Mouse (Mus musculus) midbrain, embryonic 16.5 days (tissue): ENCODE results near the gene Mogs. TPM values are rescaled to one million over a fixed set of nuclear protein-coding genes. Genes with fewer than 3 reads are reported as not detected.

Experiments
- ATAC-seq: fragments of 200-750 bp; cut with Nextera tagmentation; 2 replicates; pipeline ENCODE4 v1.8.0; 2017; ENCODE audit warnings: moderate TSS enrichment
- H3K27ac ChIP-seq: fragments of 300-500 bp; sonication (generic); 2 replicates; pipeline ENCODE4 v1.5.1; 2014; ENCODE audit warnings: mild to moderate bottlenecking, low read length, mixed read lengths
- H3K27me3 ChIP-seq: fragments of 300-500 bp; sonication (generic); 2 replicates; pipeline ENCODE4 v1.6.1; 2014; ENCODE audit warnings: low read depth, low read length, mixed read lengths; ENCODE audit not compliant: control insufficient read depth, insufficient read depth
- H3K36me3 ChIP-seq: fragments of 300-500 bp; sonication (generic); 2 replicates; pipeline ENCODE4 v1.6.1; 2014; ENCODE audit warnings: mild to moderate bottlenecking, low read length, moderate library complexity, mixed read lengths; ENCODE audit not compliant: control insufficient read depth, insufficient read depth
- H3K4me1 ChIP-seq: fragments of 300-500 bp; sonication (generic); 2 replicates; pipeline ENCODE4 v1.6.1; 2014; ENCODE audit warnings: mild to moderate bottlenecking, low read length, mixed read lengths; ENCODE audit not compliant: control insufficient read depth, insufficient read depth
- H3K4me2 ChIP-seq: fragments of 300-500 bp; sonication (generic); 2 replicates; pipeline ENCODE4 v1.6.1; 2014; ENCODE audit warnings: mild to moderate bottlenecking, low read length, mixed read lengths
- H3K4me3 ChIP-seq: fragments of 300-500 bp; sonication (generic); 2 replicates; pipeline ENCODE4 v1.5.1; 2014; ENCODE audit warnings: low read depth, mild to moderate bottlenecking, low read length, moderate library complexity, mixed read lengths
- H3K9ac ChIP-seq: fragments of 300-500 bp; sonication (generic); 2 replicates; pipeline ENCODE4 v1.6.1; 2014; ENCODE audit warnings: low read depth, low read length, mixed read lengths
- H3K9me3 ChIP-seq: fragments of 300-500 bp; sonication (generic); replicated peaks from 2 replicates; pipeline ENCODE4 v1.6.1; 2014; ENCODE audit warnings: mild to moderate bottlenecking, low read length, mixed read lengths; ENCODE audit not compliant: control insufficient read depth, poor library complexity, severe bottlenecking
- WGBS: fragments of 180-500 bp; shearing (Covaris S2); extraction: QIAGEN DNeasy Blood & Tissue Kit; methylation state at CpG from one replicate; pipeline ENCODE4 v1.1.7; 2014; 5-methylcytosine and 5-hydroxymethylcytosine counted together
- polyA plus RNA-seq: library from polyadenylated mRNA; unstranded; fragments of >200 nt; fragmentation: Nextera tagmentation; extraction: Ambion mirVana; gene quantifications from 2 replicates; pipeline ENCODE4 v1.2.1, GENCODE M21; 2015

Gene Mogs
- polyA plus RNA-seq, 1 experiment from 2014 or later: 21.6 TPM

- H3K27ac ChIP-seq: no peak overlapping the region
- H3K9ac ChIP-seq: no peak overlapping the region
- ATAC-seq: no peak
- H3K4me1 ChIP-seq: peaks cover 15% of the 10 kb centered on the region
- H3K4me3 ChIP-seq: no peak overlapping the region
- no peaks in the 10 kb centered on the region for H3K36me3 ChIP-seq
- H3K27me3 ChIP-seq: no peaks in the 10 kb centered on the region
- H3K4me2 ChIP-seq: no peak overlapping the region
- no peaks in the 10 kb centered on the region for H3K9me3 ChIP-seq
- 97% methylated on average over 5 of the region's 5 CpGs for WGBS
These were observed 12.1 kb downstream of the Mogs start for GRCm38 (mm10) chr6:83127419-83127818.

GRCm38 (mm10) chr6:83131469-83132034, 16.3 kb downstream of the Mogs start:
- H3K4me3 ChIP-seq: no peak overlapping the region
- ATAC-seq: no peak
- H3K9me3 ChIP-seq: no peaks in the 10 kb centered on the region
- peaks cover under 1% of the 10 kb centered on the region for H3K4me1 ChIP-seq
- no peak overlapping the region for H3K27ac ChIP-seq
- H3K9ac ChIP-seq: no peak overlapping the region
- H3K4me2 ChIP-seq: no peak overlapping the region
- 90% methylated on average over 6 of the region's 6 CpGs for WGBS
- no peaks in the 10 kb centered on the region for H3K36me3 ChIP-seq
- H3K27me3 ChIP-seq: peaks cover 8% of the 10 kb centered on the region

GRCm38 (mm10) chr6:83132176-83132919, 17.1 kb downstream of the Mogs start:
- peaks cover 13% of the 10 kb centered on the region for H3K27me3 ChIP-seq
- no peak overlapping the region for H3K4me3 ChIP-seq
- ATAC-seq: no peak
- H3K36me3 ChIP-seq: no peaks in the 10 kb centered on the region
- H3K27ac ChIP-seq: no peak overlapping the region
- H3K4me1 ChIP-seq: peaks cover 7% of the 10 kb centered on the region
- H3K9me3 ChIP-seq: no peaks in the 10 kb centered on the region
- no peak overlapping the region for H3K9ac ChIP-seq
- WGBS: 86% methylated on average over 9 of the region's 9 CpGs
- H3K4me2 ChIP-seq: no peak overlapping the region

- no peak for ATAC-seq
- peaks cover 13% of the 10 kb centered on the region for H3K27me3 ChIP-seq
- no peaks in the 10 kb centered on the region for H3K36me3 ChIP-seq
- no peak overlapping the region for H3K9ac ChIP-seq
- H3K9me3 ChIP-seq: no peaks in the 10 kb centered on the region
- no peak overlapping the region for H3K27ac ChIP-seq
- H3K4me2 ChIP-seq: no peak overlapping the region
- 76% methylated on average over 3 of the region's 3 CpGs for WGBS
- no peak overlapping the region for H3K4me3 ChIP-seq
- H3K4me1 ChIP-seq: peaks cover 19% of the 10 kb centered on the region
These were observed 18.9 kb downstream of the Mogs start for GRCm38 (mm10) chr6:83134226-83134625.

DNA sequence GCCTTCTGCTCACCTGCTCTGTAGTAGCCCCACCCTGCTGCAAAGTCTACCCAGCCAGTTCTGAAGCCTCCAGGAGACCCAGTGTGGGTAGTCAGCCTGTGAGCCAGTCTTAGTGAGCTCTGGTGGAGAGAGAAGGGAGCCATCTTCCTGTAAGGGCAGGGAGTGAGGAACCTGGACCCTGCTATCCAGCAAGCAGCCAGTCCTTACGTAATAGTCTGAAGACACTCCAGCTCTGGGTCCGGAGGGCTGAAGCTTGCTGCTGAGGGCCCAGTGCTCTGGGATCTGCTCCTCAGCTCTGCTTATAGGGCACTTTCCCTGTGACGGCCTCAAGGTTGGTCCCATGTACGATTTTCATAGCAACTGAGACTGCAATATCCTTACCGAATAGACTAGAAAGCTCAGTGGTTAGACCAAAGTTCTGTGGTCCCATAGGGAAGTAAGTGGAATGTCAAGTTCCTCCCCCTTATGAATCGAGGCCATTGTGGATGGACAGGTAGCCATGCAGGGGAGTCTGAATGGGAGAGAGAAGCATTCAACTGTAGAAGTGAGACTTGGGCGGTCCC, 19.7 kb downstream of the Mogs start, which contains the start of gene Rtkn:
Gene Rtkn (plus strand): TSS at position 513 of the 563 bp plus-strand sequence.
- no peak for ATAC-seq
- H3K27me3 ChIP-seq: peaks cover 13% of the 10 kb centered on the region
- H3K9me3 ChIP-seq: no peaks in the 10 kb centered on the region
- peaks cover 19% of the 10 kb centered on the region for H3K4me1 ChIP-seq
- no peak within 1 kb of the TSS for H3K9ac ChIP-seq
- no peak within 1 kb of the TSS for H3K27ac ChIP-seq
- WGBS: 62% methylated on average over 7 of the region's 7 CpGs
- H3K4me3 ChIP-seq: no peak within 1 kb of the TSS; the same call in 1 of the 2 replicates
- no peaks in the 10 kb centered on the region for H3K36me3 ChIP-seq
- peak within 1 kb of the TSS; percentile 30; the same call in 1 of the 2 replicates for H3K4me2 ChIP-seq

- Histone ChIP-seq H3K27ac (no peak overlapping the region), H3K9ac (no peak overlapping the region), H3K36me3 (no peaks in the 10 kb centered on the region), H3K4me2 (peak overlapping the region; percentile 30; the same call in 1 of the 2 replicates), H3K4me1 (peaks cover 19% of the 10 kb centered on the region), H3K27me3 (peaks cover 13% of the 10 kb centered on the region), H3K4me3 (no peak overlapping the region; the same call in 1 of the 2 replicates), H3K9me3 (no peaks in the 10 kb centered on the region)
- 4% methylated on average over 37 of the region's 37 CpGs for WGBS
- no peak for ATAC-seq
These were observed 20.4 kb downstream of the Mogs start for GRCm38 (mm10) chr6:83135571-83136161.

DNA sequence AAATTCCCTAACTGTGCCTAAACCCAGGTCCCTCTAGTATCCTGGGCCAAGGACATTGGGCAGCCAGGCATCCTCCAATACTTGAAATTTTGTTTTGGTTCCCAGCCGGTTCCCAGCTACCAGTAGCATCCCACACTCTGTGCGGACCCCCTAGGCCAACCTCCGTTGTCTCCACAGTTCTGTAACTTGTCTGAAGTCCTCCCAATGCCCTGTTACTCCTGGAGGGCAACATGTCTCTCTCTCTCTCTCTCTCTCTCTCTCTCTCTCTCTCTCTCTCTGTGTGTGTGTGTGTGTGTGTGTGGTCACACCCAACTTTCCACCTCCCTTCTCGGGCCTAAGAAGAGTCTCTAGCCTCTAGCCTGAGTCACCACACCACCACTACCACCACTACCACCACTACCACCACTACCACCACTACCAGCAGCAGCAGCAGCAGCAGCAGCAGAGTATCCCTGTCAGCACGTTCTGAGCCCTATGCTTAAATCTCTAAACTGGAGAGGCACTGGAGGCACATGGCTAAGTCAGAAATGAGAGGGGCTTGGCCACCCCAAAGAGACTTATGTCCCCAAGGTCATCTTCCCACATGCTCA, 21.1 kb downstream of the Mogs start:
- Histone ChIP-seq H3K27ac (peak overlapping the region; percentile 81), H3K36me3 (no peaks in the 10 kb centered on the region), H3K4me3 (peak overlapping the region; percentile 37), H3K9me3 (no peaks in the 10 kb centered on the region), H3K9ac (0 out of 2 replicates have a peak overlapping the region, but pooled peaks have one; percentile 66), H3K4me1 (peaks cover 19% of the 10 kb centered on the region), H3K4me2 (peak overlapping the region; percentile 54), H3K27me3 (peaks cover 13% of the 10 kb centered on the region)
- ATAC-seq: no peak
- WGBS: 20% methylated on average over 5 of the region's 5 CpGs

DNA sequence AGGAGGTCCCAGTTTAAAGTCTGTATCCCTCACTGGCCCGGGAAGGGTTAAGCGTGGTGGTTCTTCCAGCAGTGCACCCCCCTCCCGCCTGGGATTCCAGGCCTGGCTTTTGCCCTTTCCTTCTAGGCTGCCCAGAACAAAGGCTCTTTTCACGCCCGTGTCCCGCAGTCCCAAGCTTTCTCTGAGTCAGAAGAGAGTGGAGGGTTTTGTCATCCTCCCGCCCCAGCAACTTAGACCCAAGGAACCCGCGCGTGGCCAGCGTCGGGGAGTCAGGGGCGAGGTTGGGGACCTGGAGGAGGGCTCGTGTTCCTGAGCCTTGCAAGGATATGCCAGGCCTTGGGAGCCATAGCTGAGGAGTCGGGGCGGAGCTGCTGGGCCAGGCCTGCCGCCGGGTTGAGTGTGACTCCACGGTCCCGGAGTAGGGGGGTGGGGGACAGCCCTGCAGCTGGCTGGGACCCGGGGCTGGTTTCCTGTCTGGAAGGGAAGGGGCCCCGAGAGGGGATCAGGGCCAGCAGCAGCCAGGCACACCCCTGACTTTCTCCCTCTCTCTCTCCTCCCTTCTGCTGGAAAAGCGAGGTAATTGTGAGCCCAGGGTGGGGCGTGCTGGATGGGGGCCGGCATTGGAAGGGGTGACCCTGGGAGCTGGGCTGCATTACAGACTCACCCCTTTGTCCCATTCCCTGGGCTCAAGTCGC, 21.7 kb downstream of the Mogs start:
- Histone ChIP-seq H3K4me1 (peaks cover 21% of the 10 kb centered on the region), H3K4me2 (peak overlapping the region; percentile 54), H3K27ac (peak overlapping the region; percentile 81), H3K9ac (peak overlapping the region; percentile 66), H3K4me3 (peak overlapping the region; percentile 37), H3K36me3 (no peaks in the 10 kb centered on the region), H3K27me3 (peaks cover 13% of the 10 kb centered on the region), H3K9me3 (no peaks in the 10 kb centered on the region)
- ATAC-seq: peak; percentile 74
- WGBS: 2% methylated on average over 26 of the region's 26 CpGs
